Mouse (Mus musculus): ENCODE measurements at regions not wholly inside any gene's neighbourhood (a gene's known extent, or its start where the extent isn't known, plus 50 kb on each side); places are given as distances from the start of the nearest gene placed in this dataset.

DNA sequence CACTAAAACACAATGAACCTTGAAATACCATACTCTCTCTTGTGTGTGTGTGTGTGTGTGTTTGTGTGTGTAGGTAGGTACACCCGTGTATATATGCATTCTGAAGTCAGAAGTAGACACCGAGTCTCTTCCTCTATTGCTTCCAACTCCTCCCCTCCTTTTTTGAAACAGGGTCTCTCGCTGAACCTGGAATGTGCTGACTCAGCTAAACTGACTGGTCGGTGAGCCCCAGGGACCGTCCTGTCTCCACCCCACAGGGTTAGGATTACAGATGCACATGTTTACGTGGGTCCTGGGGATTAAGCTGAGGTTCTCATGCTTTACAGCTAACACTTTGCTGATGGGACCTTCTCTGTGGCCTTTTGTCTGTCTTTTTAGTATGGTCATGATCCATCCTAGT is 74.8 kb upstream of the Nfil3 start:
- no peak for TF ChIP-seq EP300 (IDR thresholded peaks at IDR 0.05; ENCODE audit: insufficient read depth, low read depth, low read length)
- TF ChIP-seq POLR2A (IDR thresholded peaks at IDR 0.05; ENCODE audit: insufficient read depth, low read depth, low read length): no peak

Measured in heart, adult 2 months (tissue).